Mouse (Mus musculus): ENCODE measurements around the gene Tmem132b.

DNA sequence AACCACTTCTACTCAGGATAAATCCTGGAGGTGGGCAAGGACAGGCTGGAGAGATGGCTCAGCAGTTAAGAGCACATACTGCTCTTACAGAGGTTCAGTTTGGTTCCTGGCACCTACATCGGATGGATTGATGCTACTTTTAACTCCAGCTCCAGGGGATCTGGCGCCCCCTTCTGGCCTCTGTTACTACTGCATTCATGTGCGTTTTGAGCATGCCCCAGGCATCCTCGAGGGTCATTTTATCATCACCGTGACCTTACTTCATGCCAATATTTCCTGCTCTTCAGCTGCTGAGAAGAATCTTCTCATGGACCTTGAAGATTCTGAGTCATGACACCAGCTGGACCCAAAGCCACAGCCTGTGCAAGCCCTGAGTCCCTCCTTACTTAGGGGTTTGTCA, 6.1 kb upstream of the Tmem132b start:
- TF ChIP-seq POLR2A (IDR thresholded peaks at IDR 0.05; ENCODE audit: low read depth, low read length) (no peak), CTCF (IDR thresholded peaks at IDR 0.05; ENCODE audit: extremely low read depth, insufficient read depth, insufficient read length, insufficient replicate concordance) (no peak)
